ENCODE assay signal across 13 mouse cellular contexts in genomic region chr2:78656668-78657067, GRCm38 (mm10).
DNase-seq lines count a peak whose midpoint lies in the region.
"Had no signal": no experiment of that assay in that cellular context is flagged by ENCODE, and none has a peak within 500 bp of the region (broad histone marks: within the 10 kb centered on the region; RNA-seq: fewer than 3 reads in every experiment).

No protein-coding gene starts in this region.

- DNase-seq in cerebellum, adult 9-11 months, result peak; percentile 16
- DNase-seq in cerebellum, adult 11-12 months, result no peak
- peak; percentile 6 for DNase-seq in layer of hippocampus, adult 9-11 months
- DNase-seq in layer of hippocampus, adult 11-12 months (ENCODE audit: low spot score), result no peak
- DNase-seq in 416B (ENCODE audit: low read depth), result peak; percentile 5
- DNase-seq in brain, adult 2 months (ENCODE audit: low read depth, low spot score), result peak; percentile 69
- no peak for DNase-seq in gastrocnemius, postnatal 4 days (ENCODE audit: low spot score in 2 of 2)
- DNase-seq in c-Kit-positive CD71-positive TER-119-positive erythroid progenitor cells, embryonic 14.5 days (ENCODE audit: low spot score), result no peak
- DNase-seq: adrenal gland, adult 2 months; gastrocnemius, adult 2 months; heart, adult 2 months; layer of hippocampus, postnatal 36 days; left cerebral cortex, postnatal 4 days had no signal

Comparison
In these comparisons a context has a peak if more than half of its experiments do, and no peak if none do; other contexts are left out.
1. DNase-seq: peak in cerebellum, adult 9-11 months (single experiment), layer of hippocampus, adult 9-11 months (single experiment), 416B (single experiment) and brain, adult 2 months (single experiment); none in cerebellum, adult 11-12 months (single experiment), layer of hippocampus, adult 11-12 months (single experiment), gastrocnemius, postnatal 4 days (0 of 2) and c-Kit-positive CD71-positive TER-119-positive erythroid progenitor cells, embryonic 14.5 days (single experiment).